Mouse (Mus musculus) CD4-positive naive resting alpha-beta T cell, adult 57 days (primary cell): Measurements from ENCODE around the gene Tagap. TPM values are rescaled to one million over a fixed set of nuclear protein-coding genes. Genes with fewer than 3 reads are reported as not detected.

Experiments used
- total RNA-seq: library from RNA; stranded (reverse); gene quantifications from one replicate; pipeline ENCODE4 v1.2.4, GENCODE M21; 2023

The Tagap gene
- 473 TPM for total RNA-seq

GRCm38 (mm10) chr17:7925413-7926160 is at the start of gene Tagap:
Gene Tagap, plus strand, starts transcription at chr17:7926000.

GRCm38 (mm10) chr17:7945117-7946052 is 19.6 kb downstream of the Tagap start, which contains the start of gene Rsph3a:
Gene Rsph3a, plus strand, starts transcription at chr17:7945614.

Other genes starting within 250 kb of the Tagap start
- gene Fndc1, start 98.7 kb upstream of the Tagap start, total RNA-seq, result 3.3 TPM
- 10.6 TPM for gene Rsph3a, start 19.6 kb downstream of the Tagap start, total RNA-seq
- gene Gm49673, start 221.8 kb downstream of the Tagap start, total RNA-seq, result 1.8 TPM
- 42.3 TPM for gene Rnaset2a, start 222.1 kb downstream of the Tagap start, total RNA-seq
- 23.6 TPM for gene Fgfr1op, start 239.5 kb downstream of the Tagap start, total RNA-seq